Mouse (Mus musculus) adipocyte (in vitro differentiated cells): ENCODE data around the gene Acadm.

Source experiments
- DNase-seq: peaks from one replicate; pipeline ENCODE4 v3.0.0-alpha.2; 2016; ENCODE audit warnings: low spot score

Acadm gene

GRCm38 (mm10) chr3:153944335-153944990, at the start of gene Acadm:
Acadm (minus strand) TSS chr3:153944632.
- DNase-seq, result peak; percentile 99

- DNase-seq, result no peak
These were observed 40.3 kb upstream of the Acadm start for GRCm38 (mm10) chr3:153984428-153985340.

GRCm38 (mm10) chr3:153980611-153981010, 36.2 kb upstream of the Acadm start:
- no peak for DNase-seq

GRCm38 (mm10) chr3:153975791-153976190, 31.4 kb upstream of the Acadm start:
- DNase-seq, result no peak

GRCm38 (mm10) chr3:153975060-153975459, 30.6 kb upstream of the Acadm start:
- DNase-seq, result no peak

- DNase-seq, result no peak
These were observed 29.7 kb upstream of the Acadm start for GRCm38 (mm10) chr3:153973949-153974760.

GRCm38 (mm10) chr3:153973171-153973948, 28.9 kb upstream of the Acadm start, which contains the start of gene Slc44a5:
Slc44a5 (plus strand) TSS chr3:153973436.
- DNase-seq, result no peak

- DNase-seq, result no peak
These were observed 25.0 kb upstream of the Acadm start for GRCm38 (mm10) chr3:153969451-153969850.

- DNase-seq, result peak; percentile 32
These were observed 24.1 kb upstream of the Acadm start for GRCm38 (mm10) chr3:153968549-153968948.

- DNase-seq, result no peak
These were observed 23.0 kb upstream of the Acadm start for GRCm38 (mm10) chr3:153967447-153967846.

- DNase-seq, result peak; percentile 49
These were observed 17.4 kb upstream of the Acadm start for GRCm38 (mm10) chr3:153961632-153962389.

GRCm38 (mm10) chr3:153960884-153961283, 16.5 kb upstream of the Acadm start:
- DNase-seq, result no peak

- DNase-seq, result no peak
These were observed 15.3 kb upstream of the Acadm start for GRCm38 (mm10) chr3:153959731-153960207.

- peak; percentile 77 for DNase-seq
These were observed 14.8 kb upstream of the Acadm start for GRCm38 (mm10) chr3:153959035-153959730.

- DNase-seq, result no peak
These were observed 13.5 kb upstream of the Acadm start for GRCm38 (mm10) chr3:153957916-153958315.

GRCm38 (mm10) chr3:153948176-153948575, 3.7 kb upstream of the Acadm start:
- DNase-seq, result peak; percentile 93

- peak; percentile 62 for DNase-seq
These were observed 2.8 kb upstream of the Acadm start for GRCm38 (mm10) chr3:153947271-153947670.

- peak; percentile 72 for DNase-seq
These were observed 514 bp downstream of the Acadm start for GRCm38 (mm10) chr3:153943901-153944334.

GRCm38 (mm10) chr3:153943003-153943640, 1.3 kb downstream of the Acadm start:
- peak; percentile 79 for DNase-seq
